Mouse (Mus musculus) cortical plate, adult 2 months (tissue): ENCODE results near the gene Prickle4. TPM values are rescaled to one million over a fixed set of nuclear protein-coding genes. Genes with fewer than 3 reads are reported as not detected.

ENCODE experiments used
- H3K27ac ChIP-seq: fragments of 200-500 bp; 2 replicates; pipeline ENCODE4 v1.5.1; 2012; ENCODE audit warnings: low read length, control low read depth, inconsistent platforms; ENCODE audit not compliant: insufficient read depth
- H3K4me1 ChIP-seq: fragments of 200-500 bp; 2 replicates; pipeline ENCODE4 v1.6.1; 2011; ENCODE audit warnings: low read length; ENCODE audit not compliant: control insufficient read depth, insufficient read depth
- H3K4me3 ChIP-seq: fragments of 200-500 bp; 2 replicates; pipeline ENCODE4 v1.5.1; 2011; ENCODE audit warnings: mild to moderate bottlenecking, low read length, control low read depth; ENCODE audit not compliant: insufficient read depth
- CTCF ChIP-seq: fragments of 200-500 bp; IDR thresholded peaks from 2 replicates; pipeline ENCODE4 v1.5.1; 2011; ENCODE audit warnings: mild to moderate bottlenecking, control low read depth, low read length; ENCODE audit not compliant: insufficient read depth; ENCODE audit errors: extremely low read depth
- POLR2A ChIP-seq: fragments of 200-500 bp; IDR thresholded peaks from 2 replicates; pipeline ENCODE4 v1.6.1; 2011; ENCODE audit warnings: mild to moderate bottlenecking, low read length, control low read depth; ENCODE audit not compliant: insufficient read depth; ENCODE audit errors: extremely low read depth
- polyA plus RNA-seq: library from polyadenylated mRNA; depleted of rRNA; stranded (reverse); fragments of >200 nt; gene quantifications from 2 replicates; pipeline ENCODE4 v1.2.3, GENCODE M21; 2012; rRNA removed

The Prickle4 gene
- 0.59 and 1.3 TPM in 2 replicates for polyA plus RNA-seq

DNA sequence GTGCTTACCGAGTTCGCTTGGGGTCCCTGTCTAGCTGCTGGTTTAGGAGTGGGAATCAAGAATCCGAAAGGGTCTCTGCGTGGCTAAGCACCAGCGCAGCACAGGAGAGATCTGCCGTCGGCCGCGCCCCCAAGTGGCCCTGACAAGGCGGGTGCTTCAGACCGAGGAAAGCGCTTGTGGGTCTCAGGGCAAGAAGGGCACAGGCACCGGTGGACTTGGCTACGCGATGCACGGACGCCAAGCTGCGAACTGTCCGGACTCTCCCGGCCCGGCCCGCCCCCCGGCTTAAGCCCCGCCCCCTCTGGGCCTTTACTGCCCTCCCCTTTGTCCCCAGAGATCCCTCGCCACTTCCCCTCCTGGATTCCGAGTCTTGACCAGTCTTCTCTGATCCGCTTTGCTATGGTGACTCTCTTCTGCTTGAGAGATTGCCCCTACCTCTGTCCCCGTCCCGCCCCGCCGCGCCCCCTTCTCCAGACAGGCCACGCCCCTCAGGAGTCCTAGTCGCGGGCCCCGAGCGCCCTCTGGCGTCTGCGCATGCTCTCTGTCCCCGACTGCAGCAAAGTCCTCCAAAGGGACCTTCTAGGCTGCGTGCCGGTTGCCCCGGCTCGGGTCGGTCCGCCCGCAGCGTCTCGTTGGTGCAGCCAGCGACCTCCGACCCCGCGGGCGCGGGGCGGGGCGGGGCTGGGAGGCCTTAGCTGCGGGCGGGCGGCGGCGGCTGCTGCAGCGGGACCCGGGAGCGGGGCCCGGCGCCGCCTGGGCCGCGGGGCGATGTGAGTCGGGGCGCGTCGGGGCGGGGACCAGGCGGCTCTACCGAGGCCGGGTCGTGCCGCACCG lies at the start of gene Prickle4:
Gene Prickle4, minus strand, starts transcription at position 234 of the 834 bp plus-strand sequence.
- H3K27ac ChIP-seq: no peak within 1 kb of the TSS
- H3K4me1 ChIP-seq: no peaks in the 10 kb centered on the region; the same call in 1 of the 2 replicates
- TF ChIP-seq POLR2A (peak; percentile 35; the same call in 1 of the 2 replicates), CTCF (peak; percentile 45)
- peak within 1 kb of the TSS; percentile 48 for H3K4me3 ChIP-seq

DNA sequence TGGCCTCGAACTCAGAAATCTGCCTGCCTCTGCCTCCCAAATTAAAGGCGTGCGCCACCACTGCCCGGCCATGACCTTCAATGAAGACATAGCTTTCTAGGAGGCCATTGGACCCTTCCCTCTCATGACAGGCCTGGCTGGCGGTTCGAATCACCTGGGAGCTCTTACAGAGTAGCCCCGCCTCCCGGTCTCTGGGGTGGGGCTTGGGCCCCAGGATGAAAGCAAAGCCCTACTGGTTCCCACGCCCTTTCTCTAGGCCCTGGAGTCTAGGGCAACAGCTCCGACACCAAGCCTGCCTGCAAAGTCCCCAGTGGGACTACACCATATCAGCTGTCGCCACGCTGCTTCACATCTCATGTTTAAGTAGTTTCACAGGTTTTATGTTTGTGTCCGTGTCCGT lies 49.5 kb upstream of the Prickle4 start:
- H3K4me1 ChIP-seq: no peaks in the 10 kb centered on the region; the same call in 1 of the 2 replicates
- no peak overlapping the region for H3K4me3 ChIP-seq
- TF ChIP-seq CTCF (no peak), POLR2A (no peak)
- no peak overlapping the region for H3K27ac ChIP-seq

GRCm38 (mm10) chr17:47742991-47743734 lies 48.6 kb upstream of the Prickle4 start:
- TF ChIP-seq CTCF: 0 out of 2 replicates have a peak, but pooled peaks have one; percentile 15
- TF ChIP-seq POLR2A: no peak
- Histone ChIP-seq H3K4me3 (no peak overlapping the region), H3K27ac (no peak overlapping the region), H3K4me1 (no peaks in the 10 kb centered on the region; the same call in 1 of the 2 replicates)

GRCm38 (mm10) chr17:47740186-47740585 lies 45.6 kb upstream of the Prickle4 start:
- TF ChIP-seq CTCF (no peak), POLR2A (no peak)
- H3K4me3 ChIP-seq: no peak overlapping the region
- H3K4me1 ChIP-seq: no peaks in the 10 kb centered on the region; the same call in 1 of the 2 replicates
- no peak overlapping the region for H3K27ac ChIP-seq

DNA sequence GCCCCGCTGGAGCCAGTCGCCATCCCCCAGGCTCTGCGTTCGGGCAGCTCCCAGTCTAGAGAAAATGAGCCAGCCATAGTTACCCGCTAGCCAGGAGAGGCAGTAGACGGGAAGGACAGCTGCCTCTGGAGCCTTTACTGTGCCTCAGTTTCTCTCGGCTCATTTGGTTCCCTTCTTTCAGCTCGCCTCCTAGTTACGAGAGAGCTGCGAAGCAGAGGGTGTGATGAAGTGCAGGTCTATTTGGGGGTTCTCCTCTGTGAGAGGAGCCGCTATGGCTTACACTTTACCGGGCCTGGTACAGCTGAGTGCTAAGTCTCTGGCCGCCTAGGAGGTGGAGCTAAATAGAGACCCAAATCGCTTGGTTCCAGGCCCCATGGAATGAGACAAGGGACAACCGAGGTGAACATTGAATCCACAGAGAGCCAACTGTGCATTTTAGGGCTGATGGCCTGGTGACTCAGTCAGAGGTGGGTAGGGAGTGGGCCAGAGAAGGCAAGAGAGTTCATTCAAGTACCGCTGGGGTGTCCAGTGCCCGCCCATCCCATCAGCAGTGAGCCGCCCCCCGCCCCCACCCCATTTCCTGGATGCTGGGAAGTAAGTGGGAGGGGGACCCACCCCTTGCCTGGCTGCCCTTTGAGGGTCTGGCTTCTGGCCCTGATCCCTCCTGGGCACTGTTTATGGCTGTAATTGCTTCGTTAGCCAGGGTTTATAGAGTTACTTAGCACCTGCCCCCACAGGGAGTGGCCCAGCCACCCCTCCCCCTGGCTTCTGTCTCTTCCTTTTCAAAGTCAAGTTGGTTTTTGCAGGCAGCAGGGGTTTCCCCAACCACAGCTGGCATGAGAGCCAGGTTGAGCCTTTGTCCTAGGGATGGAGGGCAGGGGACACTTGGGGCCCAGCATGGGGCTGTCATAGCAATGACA lies 44.6 kb upstream of the Prickle4 start:
- H3K4me1 ChIP-seq: no peaks in the 10 kb centered on the region; the same call in 1 of the 2 replicates
- TF ChIP-seq POLR2A: no peak
- no peak for TF ChIP-seq CTCF
- H3K4me3 ChIP-seq: peak overlapping the region; percentile 54; the same call in 1 of the 2 replicates
- peak overlapping the region; percentile 68 for H3K27ac ChIP-seq

- no peak for TF ChIP-seq CTCF
- TF ChIP-seq POLR2A: no peak
- peak overlapping the region; percentile 68 for H3K27ac ChIP-seq
- H3K4me1 ChIP-seq: no peaks in the 10 kb centered on the region; the same call in 1 of the 2 replicates
- H3K4me3 ChIP-seq: peak overlapping the region; percentile 54
These were observed 43.7 kb upstream of the Prickle4 start for GRCm38 (mm10) chr17:47738066-47738878.

GRCm38 (mm10) chr17:47737271-47738065 lies 42.9 kb upstream of the Prickle4 start:
- H3K27ac ChIP-seq: peak overlapping the region; percentile 91
- TF ChIP-seq CTCF: no peak
- 0 out of 2 replicates have a peak, but pooled peaks have one; percentile 11 for TF ChIP-seq POLR2A
- peak overlapping the region; percentile 54 for H3K4me3 ChIP-seq
- no peaks in the 10 kb centered on the region; the same call in 1 of the 2 replicates for H3K4me1 ChIP-seq

DNA sequence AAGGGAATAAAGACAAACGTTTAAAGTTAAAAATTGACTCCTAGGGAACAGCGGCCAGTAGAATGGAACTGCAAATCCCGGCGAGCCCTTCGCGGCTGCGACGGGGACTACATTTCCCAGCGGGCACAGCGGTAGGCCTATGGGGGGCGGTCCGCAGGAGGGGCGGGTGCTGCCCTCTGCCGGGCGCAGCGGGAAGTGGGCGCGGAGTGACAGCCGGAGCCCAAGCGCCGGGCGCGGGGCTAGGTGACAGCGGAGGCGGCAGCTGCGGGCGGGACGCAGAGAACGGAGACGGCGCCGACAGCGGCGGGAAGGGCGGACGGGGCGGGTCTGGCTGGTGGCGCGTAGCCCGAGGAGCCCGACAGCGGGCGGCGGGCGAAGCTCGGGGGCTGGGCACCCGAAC lies 42.3 kb upstream of the Prickle4 start, which contains the start of gene Tfeb:
Gene Tfeb, plus strand, starts transcription at position 175 of the 400 bp plus-strand sequence.
- Histone ChIP-seq H3K4me3 (peak within 1 kb of the TSS; percentile 54), H3K27ac (peak within 1 kb of the TSS; percentile 91), H3K4me1 (no peaks in the 10 kb centered on the region; the same call in 1 of the 2 replicates)
- TF ChIP-seq POLR2A (0 out of 2 replicates have a peak, but pooled peaks have one; percentile 26), CTCF (peak; percentile 54)
